Mouse (Mus musculus) naive thymus-derived CD4-positive, alpha-beta T cell, adult 2 months (primary cell): ENCODE measurements around the gene Fancc.
"Not testable (repeated sequence)": the region's sequence is repeated elsewhere in the genome, so short reads cannot be mapped to it uniquely, and the experiment has no call there.

Experiments
- DNase-seq: peaks from one replicate; pipeline ENCODE4 v3.0.0-alpha.2; 2011; ENCODE audit warnings: low read depth

Gene Fancc

DNA sequence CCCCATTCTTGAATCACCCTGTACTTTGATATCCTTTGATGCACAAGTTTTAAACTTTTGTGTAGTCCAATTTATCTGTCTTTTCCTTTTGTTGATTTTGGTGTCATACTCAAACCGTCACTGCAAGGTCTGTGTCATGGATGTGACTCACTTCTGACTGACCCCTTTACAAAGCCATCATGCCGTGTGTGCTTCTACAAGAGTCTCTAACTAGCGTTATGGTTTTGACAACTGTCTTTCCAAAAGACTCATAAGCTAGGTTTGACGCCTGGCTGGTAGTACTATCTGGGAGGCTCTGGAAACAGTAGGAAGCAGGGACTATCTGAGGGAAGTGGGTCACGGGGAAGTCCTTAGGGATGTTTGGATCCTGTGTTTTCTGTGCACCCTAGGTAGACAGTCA, 180.7 kb downstream of the Fancc start:
- no peak for DNase-seq

DNA sequence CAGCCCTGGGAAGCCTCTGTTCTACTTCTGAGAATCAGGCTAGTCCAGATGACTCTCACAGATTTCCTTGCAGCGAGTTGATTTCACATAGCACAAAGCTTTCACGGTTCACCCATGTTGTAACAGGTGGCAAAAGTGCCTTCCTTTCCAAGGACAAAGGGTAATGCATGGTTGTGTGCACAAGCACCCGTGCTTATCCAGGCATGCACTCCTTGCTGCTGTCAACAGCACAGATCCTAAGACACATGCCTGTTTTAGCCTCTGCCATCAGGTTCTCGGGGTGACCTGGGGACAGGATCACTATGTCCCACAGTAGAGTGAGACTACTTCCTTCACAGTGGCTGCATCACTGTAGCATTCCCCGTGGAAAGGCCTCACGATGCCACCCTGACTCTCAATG, 181.3 kb downstream of the Fancc start:
- no peak for DNase-seq

DNA sequence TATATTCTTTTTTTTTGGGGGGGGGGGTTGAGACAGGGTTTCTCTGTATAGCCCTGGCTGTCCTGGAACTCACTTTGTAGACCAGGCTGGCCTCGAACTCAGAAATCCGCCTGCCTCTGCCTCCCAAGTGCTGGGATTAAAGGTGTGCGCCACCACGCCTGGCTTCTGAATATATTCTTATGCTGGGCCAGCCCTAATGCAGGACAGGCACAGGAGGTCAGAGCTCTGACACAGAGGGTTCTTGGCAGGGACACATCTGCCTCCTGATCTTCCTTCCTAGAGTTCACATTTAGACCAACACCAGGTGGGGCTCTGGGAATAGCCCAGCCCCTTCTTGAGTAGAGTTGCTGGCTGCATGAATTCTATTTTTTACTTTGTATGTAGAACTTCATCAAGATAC, 182.0 kb downstream of the Fancc start:
- not testable (repeated sequence) for DNase-seq

DNA sequence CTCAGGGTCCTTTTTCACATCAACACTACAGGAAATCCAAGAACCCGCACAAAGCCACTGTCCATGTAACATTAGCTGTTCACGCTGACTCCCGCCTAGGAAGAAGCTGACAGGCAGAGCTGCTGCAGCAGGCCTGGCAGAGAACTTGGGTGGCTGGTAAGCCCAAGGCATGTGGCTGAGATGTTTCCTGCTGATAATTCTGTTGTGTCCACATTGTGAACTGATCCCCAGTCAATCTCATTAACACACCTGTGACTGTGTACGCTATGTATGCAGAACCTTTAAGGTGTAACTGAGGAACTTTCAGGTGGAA, 182.5 kb downstream of the Fancc start:
- DNase-seq, result no peak

DNA sequence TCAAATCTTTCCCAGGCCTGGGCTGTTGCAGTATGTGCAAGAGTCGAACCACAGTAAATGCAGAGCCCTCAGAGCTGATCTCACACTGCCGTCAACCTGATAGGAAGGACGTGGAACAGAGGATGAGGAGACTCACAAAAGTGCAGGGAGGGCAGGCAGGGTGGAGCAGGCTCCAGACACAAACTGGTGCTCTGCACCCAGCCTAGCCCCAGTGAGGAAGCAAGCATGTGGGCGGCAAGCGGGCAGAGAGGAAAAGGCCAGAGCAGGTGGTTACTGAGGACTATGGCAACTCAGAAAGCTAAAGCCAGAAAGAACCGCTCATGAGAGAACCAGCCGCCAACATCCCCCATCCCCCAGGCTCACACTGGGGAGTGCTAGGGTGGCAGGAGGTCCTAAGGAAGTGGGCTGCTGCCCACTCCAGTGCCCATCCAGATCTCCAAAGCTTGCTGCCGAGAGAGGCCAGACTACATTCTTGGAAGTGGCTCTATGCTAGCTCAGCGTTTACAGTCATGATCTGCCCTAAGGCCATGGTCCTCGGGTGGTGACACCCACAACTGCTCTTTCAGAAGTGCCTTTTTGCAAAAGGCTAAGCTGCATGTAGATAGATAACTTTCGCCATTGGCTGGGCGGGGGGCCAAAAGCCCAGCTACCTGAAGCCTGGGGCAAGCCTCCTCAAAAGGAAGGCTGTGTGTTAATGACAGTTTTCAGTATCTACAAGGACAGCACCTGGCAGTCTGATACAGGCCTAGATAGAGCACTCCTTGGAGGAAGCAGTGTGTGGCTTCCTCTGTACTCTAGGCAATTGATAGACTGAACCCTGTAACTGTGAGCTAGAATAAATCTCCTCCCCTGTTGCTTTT, 183.1 kb downstream of the Fancc start:
- DNase-seq, result no peak

DNA sequence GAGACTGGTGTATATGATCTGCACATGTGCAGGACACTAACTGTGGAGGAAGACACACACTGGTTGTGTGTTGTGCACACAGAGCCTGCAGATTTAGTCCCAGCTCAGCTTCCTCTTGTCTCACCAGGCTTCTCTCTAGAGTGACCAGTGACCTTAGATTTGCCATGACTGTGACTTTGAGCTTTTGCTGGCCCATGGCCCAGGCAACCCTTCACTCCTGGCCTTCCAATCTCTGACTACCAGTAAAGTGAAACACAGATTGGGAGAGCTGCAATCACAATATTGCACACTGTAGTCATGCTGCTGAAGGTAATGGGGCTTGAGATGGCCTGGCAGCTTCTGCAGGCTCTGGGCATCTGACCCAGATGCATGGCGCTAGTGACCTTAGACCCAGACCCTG, 183.8 kb downstream of the Fancc start:
- no peak for DNase-seq

DNA sequence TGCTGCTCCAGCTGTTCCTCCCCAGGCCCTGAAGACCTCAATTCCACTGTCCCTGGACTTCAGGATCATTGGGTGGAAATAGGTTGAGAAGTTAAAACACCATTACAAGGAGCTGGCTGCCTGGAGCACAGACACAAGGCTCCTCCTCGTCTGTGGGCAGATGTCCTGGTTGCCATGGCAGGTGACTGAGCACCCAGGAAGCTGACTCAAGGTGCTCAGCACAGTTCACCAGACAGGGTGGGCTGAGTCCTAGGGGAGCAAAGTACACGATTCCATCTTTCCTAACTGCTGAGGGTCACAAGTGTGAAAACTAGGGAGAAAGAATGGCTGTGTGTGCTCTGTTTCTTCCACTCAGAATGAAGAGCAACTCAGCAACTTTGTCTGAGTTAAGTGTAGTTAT, 185.9 kb downstream of the Fancc start:
- no peak for DNase-seq

DNA sequence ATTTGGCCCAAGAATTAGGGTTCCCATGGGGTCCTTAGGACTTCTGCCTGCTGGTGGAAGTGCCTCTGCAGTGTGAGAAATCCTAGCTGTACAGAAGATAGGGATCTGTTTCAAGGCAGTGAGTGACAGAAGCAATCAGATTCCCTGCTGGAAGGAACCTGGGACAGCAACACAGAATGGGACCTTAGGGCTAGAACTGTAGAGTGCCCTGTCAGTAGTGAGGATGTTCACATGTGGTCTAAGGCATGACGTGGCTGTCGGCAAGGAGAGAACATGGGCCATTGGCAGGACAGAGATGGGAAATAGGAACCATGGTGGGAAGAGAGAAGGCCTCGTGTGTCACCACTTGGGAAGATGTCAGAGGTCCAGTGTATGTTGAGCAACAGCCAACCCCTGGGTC, 187.5 kb downstream of the Fancc start:
- DNase-seq, result no peak

DNA sequence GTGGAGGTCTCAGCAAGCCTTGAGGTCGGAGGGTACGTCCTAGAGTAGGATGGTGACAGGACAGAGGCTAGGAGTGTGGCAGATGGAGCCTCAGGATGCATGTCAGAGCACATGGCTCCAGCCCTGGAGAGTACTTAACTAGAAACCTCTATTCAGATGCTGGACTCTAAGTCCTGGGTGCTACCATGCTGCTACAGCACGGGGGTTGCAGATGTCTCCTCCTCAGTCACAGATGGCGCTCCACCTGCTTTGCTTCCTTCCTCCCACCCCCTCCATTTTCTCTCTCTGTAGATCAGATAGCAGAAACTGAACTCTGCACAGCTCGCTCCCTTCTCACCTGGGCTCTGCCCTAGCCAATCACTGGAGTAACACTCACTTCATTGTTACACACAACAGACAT, 190.3 kb downstream of the Fancc start:
- no peak for DNase-seq

DNA sequence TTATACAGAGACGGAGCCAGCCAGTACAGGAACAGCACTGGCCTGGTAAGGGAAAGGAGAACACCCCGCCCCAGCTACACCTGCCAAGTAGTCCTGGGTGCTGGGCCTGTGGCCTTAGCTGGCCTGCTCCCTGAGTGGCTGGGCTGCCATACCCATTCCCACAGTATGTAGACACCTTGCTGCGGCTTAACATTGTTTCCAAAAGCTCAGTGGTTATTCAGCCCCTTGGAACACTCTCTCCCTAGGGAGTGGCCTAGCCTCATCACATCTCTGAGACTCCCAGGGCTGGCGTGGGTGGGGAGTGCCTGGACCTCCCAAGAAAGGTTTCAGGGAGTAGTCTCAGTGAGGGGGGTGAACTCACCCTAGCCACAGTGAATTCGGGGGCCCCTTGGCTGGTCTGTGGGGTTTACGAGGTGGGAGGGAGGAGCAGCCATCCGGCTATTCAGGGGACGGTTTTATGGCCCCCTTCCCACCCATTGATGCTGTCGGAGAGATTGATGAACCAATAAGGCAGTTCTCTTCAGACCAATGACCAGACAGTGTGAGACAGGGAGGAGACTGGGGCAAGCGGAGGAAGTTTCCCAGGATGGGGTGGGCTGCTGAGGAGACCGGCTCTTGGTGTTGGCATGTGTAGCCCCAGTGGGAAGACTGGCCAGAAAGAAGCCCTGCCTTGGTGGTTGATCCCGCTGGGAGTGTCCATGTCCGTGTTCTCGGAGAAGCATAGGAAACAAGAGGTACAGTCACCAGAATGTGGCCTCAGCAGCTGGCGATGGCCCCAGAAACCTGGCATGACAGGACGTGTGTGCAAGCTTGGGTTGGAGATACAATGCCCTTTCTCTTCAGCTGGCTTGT, 191.7 kb downstream of the Fancc start:
- DNase-seq, result no peak

DNA sequence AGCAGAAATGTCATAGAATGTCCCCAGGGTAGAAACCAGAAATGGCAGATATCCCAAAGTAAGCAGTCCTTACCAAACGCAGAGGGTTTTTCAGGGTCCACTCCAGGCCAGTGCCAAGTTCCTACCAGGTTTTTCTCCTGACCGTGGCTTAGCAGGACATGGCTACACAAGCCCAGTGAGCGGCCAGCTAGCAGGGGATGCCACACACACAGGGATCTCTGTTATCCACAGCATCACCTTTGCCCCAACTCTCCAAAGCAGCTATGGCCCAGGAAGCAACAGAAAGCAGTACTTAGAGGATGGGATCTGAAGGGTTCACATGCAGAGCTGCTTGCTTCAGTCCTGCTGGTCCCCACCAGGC, 192.3 kb downstream of the Fancc start:
- DNase-seq, result no peak

DNA sequence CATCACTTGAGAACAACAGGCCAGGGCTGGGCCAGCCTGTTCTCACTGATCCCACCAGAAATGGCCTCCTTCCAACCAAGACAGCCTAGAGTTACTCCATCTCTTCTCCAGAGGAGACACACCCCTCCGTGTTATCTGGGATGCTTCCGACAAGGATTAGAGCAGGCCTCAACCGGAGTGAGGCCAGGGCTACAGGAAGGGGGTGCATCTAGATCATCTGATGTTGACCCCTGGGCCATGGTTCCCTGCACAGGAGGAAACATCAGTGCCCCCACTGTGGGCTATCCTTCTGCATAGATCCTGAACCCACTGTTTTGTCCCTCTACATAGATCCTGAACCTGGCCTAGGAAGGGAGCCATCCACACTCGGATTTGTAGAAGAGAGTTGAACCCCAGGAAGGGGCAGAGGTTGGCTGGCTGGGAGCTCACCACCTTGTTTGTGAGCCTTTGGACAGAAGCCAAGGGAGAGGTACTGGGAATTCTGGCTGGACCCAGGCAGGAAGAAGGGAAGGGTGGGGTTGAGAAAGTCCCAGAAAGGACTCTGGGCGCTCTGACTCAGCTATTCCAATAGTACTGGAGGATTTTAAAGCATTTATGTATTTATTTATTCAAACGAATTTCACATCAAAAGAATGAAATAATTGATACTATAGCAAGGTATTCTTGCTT, 192.8 kb downstream of the Fancc start:
- DNase-seq, result no peak

DNA sequence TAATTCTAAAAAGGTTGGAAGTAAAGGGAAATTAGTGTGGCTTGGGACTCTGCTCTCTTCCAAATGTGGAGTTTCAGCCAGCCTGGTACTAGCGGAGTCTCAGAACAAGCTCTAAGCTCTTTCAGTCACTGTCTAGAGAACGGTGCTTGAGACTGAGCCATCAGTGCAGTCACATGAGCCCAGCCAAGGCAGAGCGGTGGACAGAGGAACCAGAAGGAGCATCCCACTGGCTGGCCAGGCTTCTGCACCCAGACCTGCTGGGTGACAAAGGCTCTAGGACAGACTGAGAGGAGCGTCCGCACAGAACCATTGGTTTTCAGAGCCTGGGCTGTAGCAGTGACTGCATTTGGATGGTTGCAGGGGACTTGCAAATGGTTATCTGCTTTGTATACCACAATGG, 194.7 kb downstream of the Fancc start:
- DNase-seq, result no peak

DNA sequence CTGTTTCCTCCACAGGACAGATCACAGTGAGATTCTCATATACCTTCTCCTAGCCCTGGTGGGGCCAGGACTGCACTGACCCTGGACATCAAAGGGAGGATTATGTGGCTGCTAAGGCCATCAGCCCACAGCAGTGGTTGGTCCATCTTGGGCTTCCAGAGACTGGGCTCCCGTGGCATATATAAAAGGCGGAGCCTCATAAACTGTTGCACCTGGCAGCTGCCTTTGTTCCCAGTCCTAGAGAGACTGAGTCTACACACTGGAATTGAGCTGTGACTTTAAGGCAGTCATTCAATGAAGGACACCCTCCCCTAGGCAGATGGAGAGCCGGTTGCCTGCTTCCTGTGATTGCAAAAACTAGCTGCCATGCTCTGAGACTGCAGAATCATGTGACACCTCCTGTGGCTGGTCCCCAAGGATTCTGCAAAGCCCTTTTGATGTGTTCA, 195.3 kb downstream of the Fancc start:
- no peak for DNase-seq

DNA sequence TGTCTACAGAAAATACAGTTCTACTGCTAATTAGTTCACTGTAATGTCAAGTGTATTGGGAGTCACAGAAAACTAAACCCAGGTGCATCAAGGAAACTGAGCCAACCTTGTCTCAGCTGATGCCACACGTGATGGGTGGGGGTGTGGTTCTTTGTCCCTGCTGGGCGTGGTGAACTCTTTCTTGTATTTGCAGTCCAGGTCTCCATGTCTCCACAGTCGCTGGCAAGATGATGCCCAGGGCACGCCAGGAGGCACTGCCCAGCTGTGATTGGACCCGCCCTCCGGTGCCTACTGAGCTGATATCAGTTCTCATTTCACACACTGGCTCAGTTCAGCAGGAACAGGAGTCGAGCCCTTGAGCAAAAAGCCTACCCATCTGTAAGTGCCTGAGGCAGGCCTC, 196.1 kb downstream of the Fancc start:
- DNase-seq, result no peak

DNA sequence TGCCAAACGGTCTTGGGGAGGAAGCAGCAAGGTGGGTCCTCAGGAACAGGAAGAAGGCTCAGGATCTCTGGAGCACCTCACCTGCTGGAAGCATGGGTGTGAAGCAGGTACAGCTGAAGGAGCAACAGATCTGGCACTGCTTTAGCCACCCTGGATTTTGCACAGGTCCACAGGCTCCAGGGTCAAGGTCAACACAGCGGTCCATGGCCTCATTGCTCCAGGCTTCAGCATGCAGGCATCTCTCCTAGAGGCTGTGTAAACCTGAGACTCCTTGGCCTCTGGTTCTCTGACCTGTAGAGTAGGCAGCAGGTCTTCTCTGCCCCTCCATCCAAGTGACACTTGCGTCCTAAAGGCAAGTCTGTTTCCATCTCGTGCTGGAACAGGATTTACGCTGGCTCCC, 198.1 kb downstream of the Fancc start:
- no peak for DNase-seq

DNA sequence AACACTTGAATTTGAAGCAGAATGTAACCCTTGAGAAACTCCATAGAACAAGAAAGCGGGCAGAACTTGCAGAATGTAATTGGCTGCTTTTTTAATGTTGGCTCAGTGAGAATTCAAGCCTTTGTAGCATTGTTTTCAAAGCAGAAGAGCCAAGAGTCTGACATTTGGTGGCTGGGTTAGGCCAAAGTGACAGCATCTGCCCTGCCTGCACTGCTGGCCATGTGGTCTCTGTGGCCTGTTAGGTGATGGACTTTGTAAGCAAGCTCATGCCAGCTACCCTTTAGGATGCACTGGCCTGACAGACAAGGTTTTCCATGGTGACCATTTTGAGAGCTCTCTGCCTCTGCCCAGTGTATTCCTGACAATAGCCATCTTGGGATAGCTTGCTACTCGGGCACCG, 199.1 kb downstream of the Fancc start:
- DNase-seq, result no peak

DNA sequence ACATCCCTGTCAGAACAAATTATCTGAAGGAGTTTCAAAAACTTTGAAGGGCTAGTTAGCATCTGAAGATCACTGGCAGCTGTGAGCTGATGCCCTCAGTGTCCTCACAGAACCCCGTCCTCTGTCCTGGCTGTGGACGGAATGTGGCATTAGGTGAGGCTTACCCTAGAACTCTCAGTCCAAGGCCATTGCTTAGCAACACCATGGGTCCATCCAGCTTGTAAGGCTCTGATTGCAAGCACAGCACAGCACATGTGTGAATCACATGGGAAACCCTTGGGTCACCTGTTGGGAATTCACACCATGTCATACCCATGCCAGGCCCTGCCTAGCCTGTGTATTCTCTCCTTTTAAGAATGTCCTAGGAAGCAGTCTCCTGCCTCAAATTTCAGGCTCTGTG, 200.1 kb downstream of the Fancc start:
- DNase-seq, result no peak

DNA sequence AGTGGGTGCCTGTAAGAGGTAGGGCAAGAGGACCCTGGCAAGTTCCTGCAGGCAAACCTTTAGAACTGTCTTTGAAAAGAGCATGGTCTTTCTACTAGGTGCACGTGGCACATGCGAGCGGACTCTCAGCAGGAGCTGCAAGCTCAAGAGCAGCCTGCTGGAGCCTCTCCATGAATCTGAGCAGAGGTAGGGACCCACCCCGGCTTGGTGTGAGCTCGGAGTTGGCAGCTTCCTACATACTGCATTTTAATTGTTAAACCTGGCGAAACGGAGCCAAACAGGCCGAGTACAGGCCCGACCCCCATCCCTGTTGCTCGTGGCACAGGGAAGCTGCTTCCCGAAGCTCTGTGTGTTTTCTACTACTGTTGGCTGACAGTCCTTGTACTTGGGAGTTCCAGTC, 200.8 kb downstream of the Fancc start:
- no peak for DNase-seq

DNA sequence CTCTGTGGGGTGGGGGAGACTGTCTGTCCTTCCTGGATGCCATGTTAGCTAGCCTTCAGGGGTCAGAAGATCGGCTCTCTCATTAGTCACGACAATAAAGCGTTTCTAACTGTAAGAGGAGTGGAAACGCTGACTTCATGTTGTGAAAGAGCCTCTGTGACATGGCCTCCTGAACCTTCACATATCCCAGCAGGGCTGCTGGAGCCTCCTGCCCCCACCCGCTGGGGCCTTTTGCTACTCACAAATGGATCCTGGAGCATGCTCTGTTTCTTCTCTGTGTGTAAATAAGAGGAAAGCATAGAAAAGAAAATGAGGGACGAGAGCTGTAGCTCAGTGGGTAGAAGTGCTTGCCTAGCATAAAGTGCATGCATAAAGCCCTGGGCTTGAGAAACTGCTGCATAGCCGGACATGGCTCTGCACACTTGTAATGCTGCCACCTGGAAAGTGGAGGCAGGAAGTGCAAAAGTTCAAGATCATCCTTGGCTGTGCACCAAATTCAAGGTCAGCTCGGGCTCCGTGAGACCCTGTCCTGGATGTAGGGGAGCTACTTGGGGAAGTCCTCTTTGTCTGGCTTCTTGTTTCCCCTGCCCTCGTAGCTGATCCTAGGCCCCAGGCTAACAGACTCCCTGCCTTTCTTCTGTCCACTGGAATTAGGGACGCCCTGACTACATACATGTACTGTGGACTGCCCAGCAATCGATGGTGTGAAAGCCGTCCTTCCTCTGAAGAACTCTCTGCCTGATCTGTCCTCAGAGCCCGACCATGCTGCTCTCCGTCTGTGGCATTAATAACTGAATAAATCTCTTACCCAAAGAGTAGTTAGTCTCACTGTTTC, 202.5 kb downstream of the Fancc start:
- no peak for DNase-seq

DNA sequence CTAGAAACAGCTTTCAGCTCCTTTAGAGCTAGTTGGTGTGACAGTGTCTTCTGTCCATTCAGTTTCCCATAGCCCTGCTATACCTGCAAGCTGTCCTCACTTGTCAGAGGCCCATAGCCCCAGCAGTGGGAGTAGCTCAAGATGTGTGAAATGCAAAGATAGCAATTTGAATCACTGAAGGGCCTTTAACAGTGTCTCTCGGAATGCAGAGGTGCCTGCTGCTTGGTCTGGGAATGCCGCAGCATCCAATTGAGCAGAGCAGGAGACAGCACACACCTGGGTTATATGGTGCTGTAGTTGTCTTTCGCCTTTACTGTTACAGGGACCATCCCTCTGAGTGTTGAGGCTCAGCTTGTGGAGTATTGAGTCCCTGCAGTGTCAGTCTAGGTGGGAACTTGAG, 203.4 kb downstream of the Fancc start:
- no peak for DNase-seq

DNA sequence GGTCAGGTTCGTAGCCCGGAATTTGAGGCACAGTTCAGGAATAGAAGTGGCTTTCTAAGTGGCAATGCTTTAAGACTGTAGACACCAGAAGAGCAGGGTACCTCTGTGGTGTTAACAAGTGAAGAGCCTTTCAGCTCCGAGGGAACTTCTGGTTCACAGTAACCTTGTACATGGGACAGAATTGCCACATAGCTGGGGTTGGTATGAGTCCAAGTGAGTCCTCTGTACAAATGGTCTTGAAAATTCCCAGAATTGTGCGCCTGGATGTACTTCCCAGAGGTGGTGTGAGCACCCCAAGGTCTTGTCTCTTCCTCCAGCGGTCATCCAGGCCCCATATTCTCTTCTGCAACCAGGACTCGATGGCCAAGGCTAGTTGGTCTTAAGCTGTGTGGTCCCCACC, 206.1 kb downstream of the Fancc start:
- no peak for DNase-seq
